Comparison of ENCODE assay signal across 16 mouse cellular contexts in the genomic region with DNA sequence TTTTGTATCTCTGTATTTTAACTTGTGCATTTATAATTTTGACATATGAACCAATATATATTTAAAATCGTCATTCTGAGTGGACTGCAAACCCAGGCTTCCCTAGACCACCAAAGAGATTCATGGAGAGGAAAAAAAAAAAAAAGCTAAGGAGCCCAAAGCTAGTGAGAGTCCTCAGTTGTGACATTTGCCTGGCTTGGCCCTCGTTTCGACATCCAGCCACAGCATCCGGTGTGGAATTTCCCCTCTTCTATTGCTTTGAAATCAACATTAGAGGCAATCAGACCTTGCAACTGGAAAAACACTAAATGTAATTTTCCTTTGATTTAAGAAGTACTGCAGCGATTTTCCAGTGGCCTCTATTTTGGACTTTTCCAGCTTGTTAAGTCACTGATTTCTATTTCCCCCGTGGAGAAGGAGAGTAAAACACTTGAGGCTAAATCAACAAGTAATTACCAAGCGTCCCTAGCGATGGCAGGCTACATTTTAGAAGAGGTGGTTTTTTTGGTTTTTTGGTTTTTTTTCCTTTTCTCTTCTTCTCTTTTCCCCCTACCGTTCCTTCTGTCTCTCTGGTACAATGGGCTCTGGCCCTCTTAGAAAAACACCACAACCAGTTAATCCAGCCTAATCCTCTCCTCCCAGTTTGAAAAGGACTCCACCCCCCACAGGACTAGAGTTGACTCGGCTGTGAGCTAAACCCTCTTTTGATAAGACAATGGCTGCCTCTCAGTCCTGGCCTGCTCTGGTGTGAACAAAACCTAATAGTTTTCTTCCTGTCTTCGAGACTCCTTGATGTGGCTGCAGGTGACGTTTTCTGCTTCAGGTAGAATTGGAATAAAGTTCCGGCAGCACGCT. TPM values are rescaled to one million over a fixed set of nuclear protein-coding genes. Genes with fewer than 3 reads are reported as not detected.
DNase-seq lines count a peak whose midpoint lies in the region; ATAC-seq and TF ChIP-seq lines count a peak whose summit lies in the region.
"Had no signal": no experiment of that assay in that cellular context is flagged by ENCODE, and none has a peak within 500 bp of the region (broad histone marks: within the 10 kb centered on the region; RNA-seq: fewer than 3 reads in every experiment).

No protein-coding gene starts in this region.

- H3K4me2 ChIP-seq in kidney, postnatal 0 days (ENCODE audit: low read length): no peak overlapping the region
- H3K4me2 ChIP-seq in kidney, embryonic 14.5 days (replicated peaks; ENCODE audit: low read depth, low read length): no peak overlapping the region
- peak overlapping the region; percentile 38; the same call in 1 of the 2 replicates for H3K4me2 ChIP-seq in CH12.LX (ENCODE audit: insufficient read depth, low read depth, poor library complexity, severe bottlenecking)
- H3K4me2 ChIP-seq in midbrain, embryonic 11.5 days: peak overlapping the region; percentile 40
- H3K4me2 ChIP-seq: embryonic facial prominence, embryonic 15.5 days had no signal

- peak; percentile 29 for DNase-seq in kidney, postnatal 0 days (ENCODE audit: low spot score)
- no peak for DNase-seq in CH12.LX (ENCODE audit: extremely low read depth)
- peak; percentile 48 for DNase-seq in embryo, embryonic 10 days (ENCODE audit: low spot score)
- DNase-seq in midbrain, embryonic 11.5 days (ENCODE audit: low spot score, missing footprints): peak; percentile 94
- no peak for DNase-seq in urinary bladder, postnatal 36 days (ENCODE audit: low spot score in 2 of 2)
- no peak for DNase-seq in gastrocnemius, adult 2 months
- DNase-seq in gastrocnemius, adult 8-10 months (ENCODE audit: low spot score in 2 of 2): no peak
- DNase-seq: cerebellum, adult 11-12 months; heart, adult 18-20 months; heart, postnatal 14 days; kidney, postnatal 25 days; right cerebral cortex, postnatal 4 days; thymus, postnatal 4 days had no signal

- H3K4me3 ChIP-seq in kidney, postnatal 0 days (replicated peaks; ENCODE audit: low read depth, low read length): no peak overlapping the region
- H3K4me3 ChIP-seq in kidney, embryonic 14.5 days (ENCODE audit: low read length): no peak overlapping the region
- H3K4me3 ChIP-seq in CH12.LX (replicated peaks in 1 of 3; ENCODE audit: low read depth in 2 of 3, low read length in 2 of 3, poor library complexity in 1 of 3): no peak overlapping the region
- peak overlapping the region; percentile 19 for H3K4me3 ChIP-seq in midbrain, embryonic 11.5 days (ENCODE audit: low read depth, low read length)
- no peak overlapping the region for H3K4me3 ChIP-seq in gastrocnemius, adult 2 months
- H3K4me3 ChIP-seq: embryonic facial prominence, embryonic 15.5 days had no signal

- H3K9me3 ChIP-seq in kidney, postnatal 0 days (replicated peaks; ENCODE audit: low read length): no peaks in the 10 kb centered on the region
- H3K9me3 ChIP-seq in kidney, embryonic 14.5 days (ENCODE audit: control insufficient read depth, low read length): no peaks in the 10 kb centered on the region
- H3K9me3 ChIP-seq in CH12.LX (replicated peaks; ENCODE audit: low read length): no peaks in the 10 kb centered on the region
- no peaks in the 10 kb centered on the region for H3K9me3 ChIP-seq in midbrain, embryonic 11.5 days (ENCODE audit: control insufficient read depth, low read length)
- H3K9me3 ChIP-seq: embryonic facial prominence, embryonic 15.5 days had no signal

- H3K4me1 ChIP-seq in kidney, postnatal 0 days (replicated peaks; ENCODE audit: insufficient read depth, low read length): no peaks in the 10 kb centered on the region
- H3K4me1 ChIP-seq in kidney, embryonic 14.5 days (ENCODE audit: control insufficient read depth, insufficient read depth, low read length): no peaks in the 10 kb centered on the region
- peaks cover 2 to 24% of the 10 kb centered on the region in 2 experiments; a peak in 3 of 4 replicates for H3K4me1 ChIP-seq in CH12.LX (ENCODE audit: control insufficient read depth in 1 of 2, insufficient read depth in 2 of 2)
- H3K4me1 ChIP-seq in midbrain, embryonic 11.5 days (ENCODE audit: control insufficient read depth, insufficient read depth, low read length): peaks cover 26% of the 10 kb centered on the region

- H3K9ac ChIP-seq in kidney, postnatal 0 days (ENCODE audit: low read depth, low read length): no peak overlapping the region
- no peak overlapping the region for H3K9ac ChIP-seq in kidney, embryonic 14.5 days (ENCODE audit: low read depth, low read length)
- H3K9ac ChIP-seq in CH12.LX (ENCODE audit: insufficient read depth, low read depth): no peak overlapping the region
- peak overlapping the region; percentile 21 for H3K9ac ChIP-seq in midbrain, embryonic 11.5 days (ENCODE audit: low read length)
- H3K9ac ChIP-seq: embryonic facial prominence, embryonic 15.5 days had no signal

- no peak overlapping the region for H3K27ac ChIP-seq in kidney, postnatal 0 days
- no peak overlapping the region for H3K27ac ChIP-seq in kidney, embryonic 14.5 days (ENCODE audit: low read depth, low read length)
- H3K27ac ChIP-seq in CH12.LX (ENCODE audit: insufficient read depth, low read depth): no peak overlapping the region
- H3K27ac ChIP-seq in midbrain, embryonic 11.5 days (ENCODE audit: low read depth, low read length): peak overlapping the region; percentile 71
- H3K27ac ChIP-seq in gastrocnemius, adult 2 months: no peak overlapping the region
- H3K27ac ChIP-seq: embryonic facial prominence, embryonic 15.5 days; hindbrain, postnatal 0 days had no signal

- no peak for TF ChIP-seq RAD21 in CH12.LX (IDR thresholded peaks at IDR 0.05; ENCODE audit: low read depth, low read length)

- 36% methylated on average over 14 of the region's 14 CpGs for WGBS in kidney, postnatal 0 days
- WGBS in kidney, embryonic 14.5 days: 34% methylated on average over 14 of the region's 14 CpGs
- WGBS in midbrain, embryonic 11.5 days: 4% methylated on average over 14 of the region's 14 CpGs

- intact Hi-C loops in gastrocnemius, adult 2 months (cut with DNase I): no loop called here

- dilution Hi-C loops in CH12.LX (cut with MboI; ENCODE audit: extremely low pct_ligation_motif_present, extremely low pct_unique_long_range_greater_than_20kb, low sequenced_read_pairs): no loop called here

- in situ Hi-C loops in CH12.LX (cut with MboI; ENCODE audit: low pct_ligation_motif_present, low pct_unique_long_range_greater_than_20kb, low sequenced_read_pairs): no loop called here

- no peaks in the 10 kb centered on the region for H3K79me2 ChIP-seq in CH12.LX (replicated peaks; ENCODE audit: control insufficient read depth, extremely low read depth, insufficient read depth, poor library complexity, severe bottlenecking)

- no peaks in the 10 kb centered on the region for H3K36me3 ChIP-seq in kidney, postnatal 0 days (ENCODE audit: insufficient read depth, low read length)
- H3K36me3 ChIP-seq in kidney, embryonic 14.5 days (ENCODE audit: control insufficient read depth, insufficient read depth, low read length): no peaks in the 10 kb centered on the region
- no peaks in the 10 kb centered on the region for H3K36me3 ChIP-seq in CH12.LX (replicated peaks in 1 of 2; ENCODE audit: control insufficient read depth in 1 of 2, insufficient read depth in 1 of 2, low read length in 1 of 2)
- no peaks in the 10 kb centered on the region for H3K36me3 ChIP-seq in midbrain, embryonic 11.5 days (ENCODE audit: control insufficient read depth, insufficient read depth, low read length)
- H3K36me3 ChIP-seq: embryonic facial prominence, embryonic 15.5 days had no signal

- no peaks in the 10 kb centered on the region for H3K27me3 ChIP-seq in kidney, postnatal 0 days (ENCODE audit: insufficient read depth, low read length)
- H3K27me3 ChIP-seq in kidney, embryonic 14.5 days (ENCODE audit: control insufficient read depth, insufficient read depth, low read length): 0 out of 2 replicates have a peak, but pooled peaks cover 3% of the 10 kb centered on the region
- H3K27me3 ChIP-seq in CH12.LX (replicated peaks): no peaks in the 10 kb centered on the region
- H3K27me3 ChIP-seq in midbrain, embryonic 11.5 days (ENCODE audit: control insufficient read depth, insufficient read depth, low read length): peaks cover 16% of the 10 kb centered on the region

- no peak for ATAC-seq in kidney, postnatal 0 days (replicated peaks; ENCODE audit: low FRiP score, low read depth)
- ATAC-seq in kidney, embryonic 14.5 days (ENCODE audit: low FRiP score, low TSS enrichment): no peak
- ATAC-seq in midbrain, embryonic 11.5 days (ENCODE audit: low FRiP score): peak; percentile 70
- ATAC-seq: hindbrain, postnatal 0 days had no signal

- TF ChIP-seq EP300 in CH12.LX (IDR thresholded peaks at IDR 0.05; ENCODE audit: low read length): no peak

- no peak for TF ChIP-seq CTCF in kidney, postnatal 0 days (IDR thresholded peaks at IDR 0.05; ENCODE audit: low read depth)
- TF ChIP-seq CTCF in CH12.LX (conservative IDR thresholded peaks at IDR 0.05 in 1 of 2, IDR thresholded peaks at IDR 0.05 in 1 of 2; ENCODE audit: low read depth in 2 of 2, low read length in 2 of 2): no peak
- no peak for TF ChIP-seq CTCF in gastrocnemius, adult 2 months (IDR thresholded peaks at IDR 0.05)

- no peak for TF ChIP-seq POLR2A in CH12.LX (IDR thresholded peaks at IDR 0.05; ENCODE audit: low read depth, low read length)

TF ChIP-seq in CH12.LX, 34 proteins besides CTCF, POLR2A, EP300 and RAD21 (continues in another document):
- TF ChIP-seq RCOR1 (conservative IDR thresholded peaks at IDR 0.05; ENCODE audit: low read depth, low read length) (no peak), MAZ (IDR thresholded peaks at IDR 0.05; ENCODE audit: low read depth, low read length) (no peak), POLR2AphosphoS2 (IDR thresholded peaks at IDR 0.05; ENCODE audit: low read depth, low read length) (no peak), ZMIZ1 (IDR thresholded peaks at IDR 0.05; ENCODE audit: low read depth, low read length) (no peak)

RNA-seq across cellular contexts. Expression of a gene that starts 2.9 kb away (rescaled TPM):
- 0.22 and 0.30 TPM in 2 replicates for polyA plus RNA-seq in kidney, postnatal 0 days (2015; fragmentation: Nextera tagmentation; extraction: Ambion mirVana)
- not detected in 2 replicates for polyA plus RNA-seq in kidney, embryonic 14.5 days (2014; fragmentation: Nextera tagmentation; extraction: Ambion mirVana)
- 0.04 TPM in 1 of 2 replicates, not detected in the other for total RNA-seq in CH12.LX (2012; rRNA removed)
- total RNA-seq in CH12.LX (2014; rRNA removed): 0.09 TPM in 1 of 2 replicates, not detected in the other
- not detected in 2 replicates for polyA plus RNA-seq in CH12.LX (2012; ENCODE audit: insufficient read length, low read depth)
- polyA plus RNA-seq in midbrain, embryonic 11.5 days (2014; fragmentation: Nextera tagmentation; extraction: Ambion mirVana): 44.9 and 45.9 TPM in 2 replicates
- 1 to 10 TPM in 1 of 2 experiments, under 1 TPM in 1; 0.54 to 1.1 TPM for total RNA-seq in gastrocnemius, adult 2 months (2021)
- under 1 TPM; 0.51 to 0.76 (median 0.61) TPM for total RNA-seq in gastrocnemius, adult 8-10 months (2022)

RNA-seq across cellular contexts. Expression of a gene that starts 43.4 kb away (rescaled TPM):
- 10.6 and 11.3 TPM in 2 replicates for polyA plus RNA-seq in kidney, postnatal 0 days (2015; fragmentation: Nextera tagmentation; extraction: Ambion mirVana)
- polyA plus RNA-seq in kidney, embryonic 14.5 days (2014; fragmentation: Nextera tagmentation; extraction: Ambion mirVana): 4.8 and 6.2 TPM in 2 replicates
- 5.4 and 5.9 TPM in 2 replicates for total RNA-seq in CH12.LX (2012; rRNA removed)
- 10.5 and 10.6 TPM in 2 replicates for total RNA-seq in CH12.LX (2014; rRNA removed)
- polyA plus RNA-seq in CH12.LX (2012; ENCODE audit: insufficient read length, low read depth): 9.7 and 10.8 TPM in 2 replicates
- 13.0 and 13.5 TPM in 2 replicates for polyA plus RNA-seq in midbrain, embryonic 11.5 days (2014; fragmentation: Nextera tagmentation; extraction: Ambion mirVana)
- 10 to 100 TPM; 58.6 to 69.6 TPM for total RNA-seq in gastrocnemius, adult 2 months (2021)
- 10 to 100 TPM; 56.5 to 89.2 (median 63.7) TPM for total RNA-seq in gastrocnemius, adult 8-10 months (2022)

Comparison
In these comparisons a context has a peak if more than half of its experiments do, and no peak if none do; other contexts are left out.
1. DNase-seq: peak in kidney, postnatal 0 days (single experiment), embryo, embryonic 10 days (single experiment) and midbrain, embryonic 11.5 days (single experiment); none in CH12.LX (single experiment), urinary bladder, postnatal 36 days (0 of 2), gastrocnemius, adult 2 months (single experiment) and gastrocnemius, adult 8-10 months (0 of 2).
2. H3K4me2 ChIP-seq: peak in CH12.LX (single experiment) and midbrain, embryonic 11.5 days (single experiment); none in kidney, postnatal 0 days (single experiment) and kidney, embryonic 14.5 days (single experiment).
3. RNA of a gene that starts 2.9 kb away (polyA plus RNA-seq): 44.9 to 45.9 TPM in midbrain, embryonic 11.5 days; 0.22 to 0.30 TPM in kidney, postnatal 0 days, not detected in kidney, embryonic 14.5 days and not detected in CH12.LX; every median in the first group is over 10 times any median in the second.